Mouse (Mus musculus): ENCODE measurements around the gene Nop9.

The Nop9 gene

GRCm38 (mm10) chr14:55730116-55730515, 15.4 kb upstream of the Nop9 start:
- DNase-seq, result no peak

- DNase-seq, result no peak
Measured at GRCm38 (mm10) chr14:55730531-55731032, 14.9 kb upstream of the Nop9 start.

GRCm38 (mm10) chr14:55733889-55734288, 11.6 kb upstream of the Nop9 start:
- no peak for DNase-seq

DNA sequence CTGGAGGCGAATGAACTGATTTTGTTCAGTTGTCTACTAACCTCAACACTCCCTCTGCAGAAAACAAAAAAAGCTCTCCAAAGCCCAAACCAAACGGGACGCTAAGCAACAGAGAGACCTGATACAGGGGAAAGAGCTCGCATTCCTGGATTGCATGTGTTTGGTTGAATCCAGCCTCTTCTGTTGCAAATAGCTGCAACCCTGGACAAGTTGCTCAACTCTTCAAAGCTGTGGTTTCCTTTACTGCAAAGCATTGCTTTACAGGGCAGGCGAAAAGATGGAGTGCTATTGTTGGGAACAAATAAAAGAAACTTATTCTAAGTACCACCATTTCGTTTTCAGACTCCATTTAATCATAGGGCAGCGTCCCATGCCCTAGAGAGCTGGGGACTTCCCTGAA, 10.6 kb upstream of the Nop9 start:
- DNase-seq, result no peak

GRCm38 (mm10) chr14:55735334-55735733, 10.2 kb upstream of the Nop9 start:
- no peak for DNase-seq

- DNase-seq, result no peak
Measured at GRCm38 (mm10) chr14:55735758-55736157, 9.7 kb upstream of the Nop9 start.

- DNase-seq, result no peak
Measured at GRCm38 (mm10) chr14:55737086-55737687, 8.3 kb upstream of the Nop9 start.

DNA sequence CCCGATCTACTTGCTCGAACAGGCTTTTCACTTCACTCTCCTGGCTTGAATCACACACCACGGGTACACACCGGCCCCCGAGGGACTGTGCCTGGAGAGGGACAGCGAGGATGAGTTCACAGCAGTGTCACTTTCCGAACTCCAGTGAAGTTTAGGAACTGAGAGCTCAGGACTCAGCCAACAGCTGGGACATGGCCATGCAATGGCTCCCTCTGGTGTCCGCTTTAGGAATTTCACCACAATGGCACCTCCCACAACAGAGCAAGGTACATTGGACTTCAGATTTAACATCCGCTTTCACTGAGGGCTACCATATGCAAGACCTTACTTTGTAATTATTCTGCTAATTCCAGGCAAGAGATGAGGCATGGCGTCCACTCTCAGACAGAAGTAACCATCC, 1.8 kb upstream of the Nop9 start:
- peak; percentile 92 for DNase-seq

- no peak for DNase-seq
Measured at GRCm38 (mm10) chr14:55745861-55746237, 356 bp downstream of the Nop9 start.

GRCm38 (mm10) chr14:55747051-55747847, 1.8 kb downstream of the Nop9 start:
- DNase-seq, result no peak

- DNase-seq, result no peak
Measured at GRCm38 (mm10) chr14:55757566-55757965, 12.1 kb downstream of the Nop9 start.

DNA sequence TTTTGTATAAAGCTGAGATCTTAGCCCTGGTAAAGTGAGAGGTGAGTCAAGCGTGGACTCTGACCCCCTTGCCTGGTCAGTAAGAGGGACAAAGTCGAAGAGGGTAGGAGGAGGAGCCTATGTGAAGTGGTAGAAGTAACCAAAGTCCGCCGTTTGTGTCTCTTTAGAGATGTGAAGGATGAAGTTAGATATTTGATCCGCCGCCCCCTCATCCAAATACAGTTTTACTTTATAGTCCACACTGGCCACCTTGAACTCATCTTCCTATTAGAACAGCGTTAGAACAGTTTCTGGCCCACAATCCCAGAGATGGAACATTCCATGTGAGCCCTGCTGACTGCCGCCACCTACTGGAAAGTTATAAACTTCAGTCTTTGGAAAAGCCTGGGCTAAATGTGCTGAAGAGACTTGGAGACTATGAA, 12.9 kb downstream of the Nop9 start, which contains the start of gene Cideb:
Gene Cideb (minus strand): TSS at position 96 of the 422 bp plus-strand sequence.
- DNase-seq, result peak; percentile 81

- DNase-seq, result peak; percentile 91
Measured at GRCm38 (mm10) chr14:55760156-55760555, 14.7 kb downstream of the Nop9 start.

DNA sequence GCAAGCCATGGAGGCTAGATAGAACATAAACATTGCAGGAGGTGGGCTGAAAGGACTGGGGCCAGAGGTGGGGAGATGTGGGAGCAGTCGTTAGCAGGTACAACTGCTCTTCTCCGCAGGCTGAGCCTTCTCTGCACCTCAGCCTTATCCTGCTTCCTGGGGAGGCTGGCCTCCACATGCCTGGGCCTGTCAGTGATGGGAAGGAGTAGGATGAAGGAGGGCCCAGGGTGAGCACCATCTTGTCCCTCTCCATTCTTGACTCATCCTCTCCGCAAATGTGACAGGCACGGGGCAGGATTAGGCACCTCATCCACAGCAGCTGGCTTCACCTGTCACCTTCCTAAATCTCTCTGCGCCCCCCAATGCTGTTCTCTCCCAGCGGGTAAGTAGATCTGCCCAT, 15.7 kb downstream of the Nop9 start, which contains the start of gene Ltb4r2:
Gene Ltb4r2 (plus strand): TSS at position 266 of the 400 bp plus-strand sequence.
- DNase-seq, result no peak

- peak; percentile 76 for DNase-seq
Measured at GRCm38 (mm10) chr14:55762001-55762821, 16.7 kb downstream of the Nop9 start.

DNA sequence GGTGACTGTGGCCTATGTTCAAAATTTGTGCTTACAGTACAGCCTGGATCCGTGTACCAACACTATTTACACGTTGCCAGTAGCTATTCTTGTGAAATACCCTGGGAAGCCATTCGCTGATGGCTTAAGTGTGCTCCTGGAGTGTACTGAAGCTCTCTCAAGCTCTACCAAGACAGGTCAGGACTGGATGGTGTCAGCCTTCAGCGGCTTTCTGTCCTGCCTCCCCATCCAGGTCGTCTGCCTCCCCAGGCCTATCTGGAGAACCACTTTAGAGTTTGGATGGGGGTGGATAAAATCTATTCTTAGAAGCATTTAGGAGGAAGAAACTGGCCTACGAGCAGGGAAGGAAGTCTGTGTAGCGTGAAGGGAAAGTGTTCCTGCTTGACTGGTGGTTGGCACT, 17.7 kb downstream of the Nop9 start:
- DNase-seq, result peak; percentile 57

DNA sequence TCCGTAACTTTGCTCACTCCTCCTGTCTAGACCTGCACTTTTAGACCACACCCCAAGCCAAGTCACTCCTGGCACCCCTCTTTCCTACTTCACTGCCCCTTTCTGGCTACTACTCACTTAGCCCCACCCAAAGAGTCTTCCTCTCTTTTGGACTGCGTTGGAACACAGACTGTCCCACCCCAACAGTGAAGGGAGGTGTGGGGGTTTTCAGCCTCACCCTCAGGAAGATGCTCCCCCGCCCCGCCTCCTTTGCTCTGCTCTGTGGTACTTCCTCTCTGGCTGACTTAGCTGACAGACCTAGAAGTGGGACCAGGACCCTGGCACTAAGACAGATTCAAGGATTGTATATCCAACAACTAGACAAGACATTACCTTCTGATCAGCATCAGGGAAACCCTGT, 20.2 kb downstream of the Nop9 start, which contains the start of gene Ltb4r1:
Gene Ltb4r1 (plus strand): TSS at position 267 of the 400 bp plus-strand sequence.
- DNase-seq, result no peak

GRCm38 (mm10) chr14:55767519-55768414, 22.3 kb downstream of the Nop9 start:
- DNase-seq, result peak; percentile 68

DNA sequence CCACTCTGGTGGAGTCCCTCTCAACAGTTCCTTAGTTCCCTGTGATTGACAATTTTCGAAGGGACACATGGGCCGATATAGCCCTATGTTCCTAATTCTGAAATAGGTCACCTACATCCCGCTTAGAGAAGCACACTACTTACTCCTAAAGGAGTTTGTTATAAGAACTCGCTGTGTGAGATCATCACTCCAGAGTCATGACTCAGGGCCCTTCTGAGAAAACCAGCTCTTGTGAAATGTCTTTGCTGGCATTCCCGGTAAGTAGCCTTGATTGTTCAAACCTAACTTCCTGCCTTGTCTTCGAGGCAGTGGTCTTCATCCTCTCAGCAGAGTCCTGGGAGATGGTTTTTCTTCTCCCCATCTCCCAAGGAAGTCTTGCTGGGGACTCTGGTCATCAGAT, 23.1 kb downstream of the Nop9 start:
- DNase-seq, result no peak

DNA sequence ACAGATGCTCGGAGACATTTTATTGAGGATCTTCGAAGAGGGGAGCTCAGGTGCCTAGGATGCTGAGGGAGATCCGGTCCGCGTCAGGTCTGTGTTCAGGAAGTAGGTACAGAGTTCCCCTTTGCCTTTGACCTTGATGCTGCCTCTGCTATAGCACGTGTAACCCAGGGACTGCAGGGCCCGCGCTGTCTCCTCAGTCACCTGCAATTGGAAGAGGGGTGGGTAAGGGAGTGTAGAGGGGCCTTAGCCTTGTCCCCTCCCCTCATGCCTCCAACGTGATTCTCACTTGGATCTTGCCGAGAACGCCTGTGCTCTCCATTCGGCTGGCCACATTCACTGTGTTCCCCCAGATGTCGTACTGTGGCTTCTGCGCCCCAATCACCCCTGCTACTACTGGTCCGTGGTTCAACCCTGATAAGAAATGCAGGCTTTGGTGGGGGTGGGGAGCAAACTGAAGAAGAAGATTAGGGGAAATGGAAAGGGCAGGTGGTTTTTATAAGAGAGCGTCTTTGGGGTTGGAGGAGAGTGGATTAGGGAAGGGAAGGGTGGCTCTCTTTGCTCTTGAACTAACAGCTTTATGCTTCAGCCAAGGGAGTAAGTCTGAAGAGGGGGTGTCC, 23.7 kb downstream of the Nop9 start:
- no peak for DNase-seq

GRCm38 (mm10) chr14:55776711-55777110, 31.2 kb downstream of the Nop9 start:
- no peak for DNase-seq

DNA sequence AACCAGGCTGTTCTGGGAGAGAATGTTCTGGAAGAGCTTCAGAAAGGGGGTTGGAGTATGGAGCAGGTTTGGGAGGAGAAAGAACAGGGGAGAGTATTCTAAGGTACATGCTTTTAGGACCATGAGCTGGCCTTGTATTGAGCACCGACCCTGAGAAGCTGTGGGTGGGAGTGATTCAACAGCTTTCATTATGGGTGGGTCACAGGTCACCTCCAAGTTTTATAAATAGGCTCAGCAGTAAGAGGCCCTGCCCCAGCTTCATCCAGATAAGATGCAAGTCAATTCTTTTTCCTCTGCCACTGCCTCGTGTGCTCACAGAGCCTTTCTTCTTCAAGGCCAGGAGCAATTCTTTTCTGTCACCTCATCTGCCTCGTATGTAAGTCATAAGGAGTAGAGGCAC, 31.7 kb downstream of the Nop9 start:
- no peak for DNase-seq
